Mouse (Mus musculus) forebrain, embryonic 14.5 days (tissue): Measurements from ENCODE around the gene Palb2. TPM values are rescaled to one million over a fixed set of nuclear protein-coding genes. Genes with fewer than 3 reads are reported as not detected.

Experiments used
- ATAC-seq: fragments of 200-750 bp; cut with Nextera tagmentation; 2 replicates; pipeline ENCODE4 v1.8.0; 2017; ENCODE audit warnings: mild to moderate bottlenecking, moderate library complexity
- DNase-seq: peaks from one replicate; pipeline ENCODE4 v3.0.0-alpha.2; 2015; ENCODE audit warnings: low spot score
- H3K27ac ChIP-seq: fragments of 300-500 bp; sonication (generic); 2 replicates; pipeline ENCODE4 v1.5.1; 2014; ENCODE audit warnings: low read depth, mild to moderate bottlenecking, control low read depth, low read length, moderate library complexity
- H3K27me3 ChIP-seq: fragments of 300-500 bp; sonication (generic); replicated peaks from 2 replicates; pipeline ENCODE4 v1.6.1; 2014; ENCODE audit warnings: low read length, control low read depth, mixed read lengths; ENCODE audit not compliant: control insufficient read depth, insufficient read depth
- H3K36me3 ChIP-seq: fragments of 300-500 bp; sonication (generic); 2 replicates; pipeline ENCODE4 v1.6.1; 2014; ENCODE audit warnings: low read length, control low read depth; ENCODE audit not compliant: control insufficient read depth, insufficient read depth
- H3K4me1 ChIP-seq: fragments of 300-500 bp; sonication (generic); 2 replicates; pipeline ENCODE4 v1.6.1; 2014; ENCODE audit warnings: antibody characterized with exemption, low read length, control low read depth; ENCODE audit not compliant: control insufficient read depth, insufficient read depth
- H3K4me2 ChIP-seq: fragments of 300-500 bp; sonication (generic); 2 replicates; pipeline ENCODE4 v1.6.1; 2014; ENCODE audit warnings: mild to moderate bottlenecking, control low read depth, low read length
- H3K4me3 ChIP-seq: fragments of 300-500 bp; sonication (generic); 2 replicates; pipeline ENCODE4 v1.5.1; 2014; ENCODE audit warnings: low read depth, low read length, control low read depth
- H3K9ac ChIP-seq: fragments of 300-500 bp; sonication (generic); 2 replicates; pipeline ENCODE4 v1.6.1; 2014; ENCODE audit warnings: mild to moderate bottlenecking, low read length, control low read depth, moderate library complexity
- H3K9me3 ChIP-seq: fragments of 300-500 bp; sonication (generic); replicated peaks from 2 replicates; pipeline ENCODE4 v1.6.1; 2016; ENCODE audit warnings: low read length, control low read depth, mixed read lengths; ENCODE audit not compliant: control insufficient read depth
- WGBS: fragments of 180-500 bp; shearing (Covaris S2); extraction: QIAGEN DNeasy Blood & Tissue Kit; methylation state at CpG from one replicate; pipeline ENCODE4 v1.1.7; 2014; 5-methylcytosine and 5-hydroxymethylcytosine counted together
- polyA plus RNA-seq: library from polyadenylated mRNA; unstranded; fragments of >200 nt; fragmentation: Nextera tagmentation; extraction: Ambion mirVana; gene quantifications from 2 replicates; pipeline ENCODE4 v1.2.1, GENCODE M21; 2014

Palb2 gene
- polyA plus RNA-seq, 1 experiment from 2014 or later, result 7.2 TPM

DNA sequence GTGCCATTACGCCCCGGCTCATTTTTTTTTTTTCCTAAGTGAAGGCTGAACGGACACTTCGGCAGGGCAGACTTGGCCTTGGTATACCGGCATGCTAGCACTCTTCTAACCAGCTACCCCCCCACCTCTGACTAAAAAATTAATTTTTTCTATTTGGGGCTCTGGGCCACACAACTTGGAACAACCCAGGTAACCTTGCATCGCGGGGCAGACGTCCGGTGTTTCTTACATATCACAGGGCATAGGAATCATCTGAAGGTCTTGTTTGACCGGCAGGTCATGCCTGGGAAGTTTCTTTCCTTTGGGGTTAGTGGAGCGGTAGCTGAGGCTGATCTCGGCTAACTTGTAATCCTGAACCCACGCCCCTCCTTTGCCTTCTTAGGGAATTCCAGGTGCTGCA, 25.7 kb upstream of the Palb2 start:
- ATAC-seq, result no peak
- no peak for DNase-seq
- H3K36me3 ChIP-seq, result peaks cover 26% of the 10 kb centered on the region

DNA sequence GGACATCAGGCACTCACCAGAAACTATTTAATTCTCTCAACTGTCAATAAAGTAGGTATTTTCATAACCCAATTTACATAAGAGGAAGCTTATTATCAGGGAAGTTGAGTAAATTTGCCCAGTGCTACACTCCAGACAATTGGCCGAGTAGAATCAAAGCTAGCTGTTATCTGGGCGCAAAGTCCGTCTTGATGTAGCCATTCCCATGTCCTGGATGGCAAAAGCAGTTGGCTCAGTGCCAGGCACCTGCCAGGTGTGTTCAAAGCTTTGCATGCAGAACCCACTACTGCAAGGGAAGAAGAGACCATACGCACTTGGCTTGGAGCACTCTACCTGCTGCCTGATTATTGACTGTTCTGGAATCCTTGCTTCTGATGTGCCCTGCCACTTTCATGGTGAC, 19.7 kb upstream of the Palb2 start:
- Histone ChIP-seq H3K9me3 (no peaks in the 10 kb centered on the region), H3K4me1 (no peaks in the 10 kb centered on the region), H3K4me3 (no peak overlapping the region), H3K27ac (no peak overlapping the region), H3K9ac (no peak overlapping the region), H3K4me2 (no peak overlapping the region), H3K36me3 (peaks cover 33% of the 10 kb centered on the region), H3K27me3 (no peaks in the 10 kb centered on the region)
- 93% methylated on average over 4 of the region's 4 CpGs for WGBS
- DNase-seq (no peak), ATAC-seq (no peak)

More for the DNA sequence above, 25.7 kb upstream of the Palb2 start:
- Histone ChIP-seq H3K4me2 (peak overlapping the region; percentile 92), H3K4me1 (peaks cover 18% of the 10 kb centered on the region), H3K4me3 (peak overlapping the region; percentile 58), H3K27ac (peak overlapping the region; percentile 84), H3K9ac (peak overlapping the region; percentile 79), H3K9me3 (no peaks in the 10 kb centered on the region), H3K27me3 (no peaks in the 10 kb centered on the region)
- 3% methylated on average over 13 of the region's 13 CpGs for WGBS

DNA sequence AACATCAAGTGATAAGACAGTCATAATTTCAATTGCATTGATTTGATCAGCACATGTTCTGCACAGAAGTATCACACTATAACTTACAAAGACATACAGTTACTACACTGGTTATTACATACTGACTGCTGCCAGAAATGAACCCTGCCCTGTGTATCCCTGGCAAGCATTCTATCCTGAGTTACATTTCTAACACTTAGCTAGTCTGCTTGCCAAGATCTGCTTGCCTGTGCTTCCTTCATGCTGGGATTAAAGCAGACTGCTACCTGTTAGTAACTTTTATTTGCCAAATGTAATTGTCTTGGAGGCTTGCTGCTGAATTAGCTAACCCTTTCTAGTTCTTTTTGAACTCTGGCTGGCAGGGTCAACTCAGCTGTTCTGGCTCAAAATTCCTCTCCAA, 8.2 kb upstream of the Palb2 start:
- ATAC-seq, result no peak
- Histone ChIP-seq H3K36me3 (peaks cover 86% of the 10 kb centered on the region), H3K9me3 (no peaks in the 10 kb centered on the region)

DNA sequence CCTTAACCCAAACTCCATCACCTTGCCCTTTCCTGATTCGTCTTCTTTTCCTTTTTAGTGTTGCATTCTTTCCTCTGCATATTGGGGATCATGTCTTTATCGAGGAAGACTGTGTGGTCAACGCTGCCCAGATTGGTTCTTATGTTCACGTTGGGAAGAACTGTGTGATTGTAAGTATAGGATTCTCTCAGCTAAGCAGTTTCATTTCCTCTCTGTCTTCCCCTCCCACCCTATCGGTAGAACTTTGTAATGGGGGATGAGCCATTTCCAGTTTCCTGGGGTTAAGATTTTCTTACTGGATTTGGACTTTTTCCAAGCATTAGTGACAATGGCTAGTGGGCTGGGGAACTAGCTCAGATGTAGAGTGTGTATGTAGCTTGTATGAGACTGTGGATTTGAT, 5.4 kb upstream of the Palb2 start:
- ATAC-seq, result no peak
- WGBS, result 95% methylated on average over 5 of the region's 5 CpGs
- Histone ChIP-seq H3K9me3 (no peaks in the 10 kb centered on the region), H3K27ac (no peak overlapping the region), H3K4me3 (no peak overlapping the region), H3K4me1 (peaks cover 7% of the 10 kb centered on the region), H3K9ac (no peak overlapping the region), H3K4me2 (no peak overlapping the region), H3K27me3 (no peaks in the 10 kb centered on the region), H3K36me3 (peaks cover 75% of the 10 kb centered on the region)
- no peak for DNase-seq

More for the DNA sequence above, 8.2 kb upstream of the Palb2 start:
- Histone ChIP-seq H3K4me3 (no peak overlapping the region), H3K9ac (no peak overlapping the region), H3K4me2 (no peak overlapping the region), H3K27me3 (no peaks in the 10 kb centered on the region), H3K4me1 (no peaks in the 10 kb centered on the region), H3K27ac (no peak overlapping the region)
- no peak for DNase-seq

DNA sequence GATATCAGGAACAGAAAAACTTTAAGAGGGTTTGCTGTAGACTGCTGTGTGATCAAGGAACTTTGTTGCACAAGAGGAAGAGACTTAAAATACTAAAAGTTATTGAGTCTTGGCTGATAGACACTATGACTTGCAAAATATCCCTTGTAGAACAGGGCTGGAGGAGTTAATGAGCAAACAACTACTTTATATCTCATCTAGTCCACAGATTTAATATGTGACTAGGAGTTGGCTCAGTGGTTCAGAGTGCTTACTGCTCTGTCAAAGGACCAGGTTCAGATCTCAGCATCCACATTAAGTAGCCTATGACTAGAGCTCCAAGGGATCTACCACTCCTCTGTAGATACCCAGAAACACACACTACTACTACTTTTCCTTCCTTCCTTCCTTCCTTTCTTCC, 4.3 kb upstream of the Palb2 start:
- H3K27me3 ChIP-seq, result no peaks in the 10 kb centered on the region
- H3K4me1 ChIP-seq, result peaks cover 9% of the 10 kb centered on the region
- no peak overlapping the region for H3K27ac ChIP-seq
- peaks cover 68% of the 10 kb centered on the region for H3K36me3 ChIP-seq
- H3K9me3 ChIP-seq, result no peaks in the 10 kb centered on the region
- no peak overlapping the region for H3K9ac ChIP-seq
- H3K4me2 ChIP-seq, result no peak overlapping the region
- ATAC-seq, result no peak
- no peak for DNase-seq
- no peak overlapping the region for H3K4me3 ChIP-seq

GRCm38 (mm10) chr7:122135070-122135469, 2.3 kb upstream of the Palb2 start:
- 72% methylated on average over 10 of the region's 10 CpGs for WGBS
- DNase-seq (no peak), ATAC-seq (no peak)
- Histone ChIP-seq H3K9me3 (no peaks in the 10 kb centered on the region), H3K27ac (no peak overlapping the region), H3K36me3 (peaks cover 50% of the 10 kb centered on the region), H3K4me2 (no peak overlapping the region), H3K9ac (no peak overlapping the region), H3K4me1 (peaks cover 12% of the 10 kb centered on the region), H3K4me3 (no peak overlapping the region), H3K27me3 (no peaks in the 10 kb centered on the region)

DNA sequence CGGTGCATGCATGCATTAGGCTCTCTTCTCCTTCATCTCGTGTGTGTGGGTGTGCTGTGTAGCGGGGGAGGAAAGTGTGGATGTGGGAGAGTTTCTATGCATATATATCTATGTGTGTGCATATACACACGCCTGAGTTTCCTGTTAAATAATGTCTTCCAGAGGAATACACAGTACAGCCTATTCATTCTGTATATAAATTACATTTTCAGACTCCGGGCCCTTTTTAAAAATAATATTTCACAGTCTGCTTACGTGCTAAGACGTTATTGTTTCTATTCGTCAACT, 497 bp upstream of the Palb2 start:
- 23% methylated on average over 8 of the region's 8 CpGs for WGBS
- ATAC-seq, result peak; percentile 53; the same call in 1 of the 2 replicates
- peaks cover 33% of the 10 kb centered on the region for H3K36me3 ChIP-seq
- H3K27ac ChIP-seq, result no peak overlapping the region
- H3K4me2 ChIP-seq, result peak overlapping the region; percentile 71
- no peaks in the 10 kb centered on the region for H3K9me3 ChIP-seq
- no peak for DNase-seq
- peak overlapping the region; percentile 64 for H3K9ac ChIP-seq
- H3K4me3 ChIP-seq, result peak overlapping the region; percentile 46
- H3K4me1 ChIP-seq, result peaks cover 12% of the 10 kb centered on the region
- H3K27me3 ChIP-seq, result no peaks in the 10 kb centered on the region

DNA sequence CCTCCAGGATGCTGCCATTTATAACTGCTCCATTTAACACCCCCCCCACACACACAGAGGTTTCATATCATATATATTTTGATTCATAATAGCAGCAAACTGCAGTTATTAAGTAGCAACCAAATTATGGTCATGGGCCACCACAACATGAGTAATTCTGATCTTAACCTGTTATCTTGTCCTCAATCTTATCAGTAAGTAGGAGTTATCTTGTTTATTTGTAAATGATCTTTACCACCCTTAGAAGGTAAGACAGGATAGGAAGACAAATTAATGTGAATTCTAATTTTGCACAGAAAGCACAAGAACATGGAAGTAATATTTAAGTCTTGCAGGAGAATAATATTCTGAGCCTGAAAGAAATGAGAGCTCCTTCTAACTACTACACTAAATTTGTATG, 951 bp downstream of the Palb2 start:
- Histone ChIP-seq H3K36me3 (peaks cover 32% of the 10 kb centered on the region), H3K27ac (no peak overlapping the region), H3K4me1 (peaks cover 12% of the 10 kb centered on the region), H3K4me3 (peak overlapping the region; percentile 46), H3K27me3 (no peaks in the 10 kb centered on the region), H3K9ac (peak overlapping the region; percentile 64; the same call in 1 of the 2 replicates), H3K9me3 (no peaks in the 10 kb centered on the region), H3K4me2 (peak overlapping the region; percentile 71)
- DNase-seq (no peak), ATAC-seq (no peak)

GRCm38 (mm10) chr7:122126946-122127345, 5.8 kb downstream of the Palb2 start:
- peaks cover 3% of the 10 kb centered on the region; the same call in 1 of the 2 replicates for H3K4me1 ChIP-seq
- H3K4me2 ChIP-seq, result no peak overlapping the region
- no peak overlapping the region for H3K4me3 ChIP-seq
- 94% methylated on average over 11 of the region's 11 CpGs for WGBS
- H3K36me3 ChIP-seq, result peaks cover 50% of the 10 kb centered on the region
- DNase-seq (no peak), ATAC-seq (no peak)
- H3K27ac ChIP-seq, result no peak overlapping the region
- H3K9ac ChIP-seq, result no peak overlapping the region
- no peaks in the 10 kb centered on the region for H3K9me3 ChIP-seq
- H3K27me3 ChIP-seq, result no peaks in the 10 kb centered on the region

- Histone ChIP-seq H3K27me3 (no peaks in the 10 kb centered on the region), H3K4me1 (no peaks in the 10 kb centered on the region), H3K9me3 (no peaks in the 10 kb centered on the region), H3K9ac (no peak overlapping the region), H3K36me3 (peaks cover 58% of the 10 kb centered on the region), H3K4me3 (no peak overlapping the region), H3K4me2 (no peak overlapping the region), H3K27ac (no peak overlapping the region)
- ATAC-seq, result no peak
- no peak for DNase-seq
- 71% methylated on average over 8 of the region's 8 CpGs for WGBS
Observed at GRCm38 (mm10) chr7:122125636-122126035, 7.1 kb downstream of the Palb2 start.
